Mouse (Mus musculus): ENCODE data around the gene Col13a1.

GRCm38 (mm10) chr10:61826753-61827435 is 152.0 kb downstream of the Col13a1 start:
- TF ChIP-seq EP300 (IDR thresholded peaks at IDR 0.05; ENCODE audit: low read depth) (no peak), CTCF (IDR thresholded peaks at IDR 0.05; ENCODE audit: low read depth) (no peak)

All from liver, embryonic 14.5 days (tissue).